Mouse (Mus musculus) C2C12 (cell line): ENCODE data around the gene Slc22a2.

Experiments
- CTCF ChIP-seq: IDR thresholded peaks from one replicate; pipeline ENCODE4 v1.5.1; 2011; ENCODE audit not compliant: control insufficient read depth, insufficient read depth, insufficient read length
- MAX ChIP-seq: IDR thresholded peaks from one replicate; pipeline ENCODE4 v1.6.1; 2011; ENCODE audit warnings: mild to moderate bottlenecking, control low read depth
- MYOD1 ChIP-seq: IDR thresholded peaks from one replicate; pipeline ENCODE4 v1.6.1; 2011; ENCODE audit warnings: low read depth; ENCODE audit not compliant: control insufficient read depth, insufficient read length

DNA sequence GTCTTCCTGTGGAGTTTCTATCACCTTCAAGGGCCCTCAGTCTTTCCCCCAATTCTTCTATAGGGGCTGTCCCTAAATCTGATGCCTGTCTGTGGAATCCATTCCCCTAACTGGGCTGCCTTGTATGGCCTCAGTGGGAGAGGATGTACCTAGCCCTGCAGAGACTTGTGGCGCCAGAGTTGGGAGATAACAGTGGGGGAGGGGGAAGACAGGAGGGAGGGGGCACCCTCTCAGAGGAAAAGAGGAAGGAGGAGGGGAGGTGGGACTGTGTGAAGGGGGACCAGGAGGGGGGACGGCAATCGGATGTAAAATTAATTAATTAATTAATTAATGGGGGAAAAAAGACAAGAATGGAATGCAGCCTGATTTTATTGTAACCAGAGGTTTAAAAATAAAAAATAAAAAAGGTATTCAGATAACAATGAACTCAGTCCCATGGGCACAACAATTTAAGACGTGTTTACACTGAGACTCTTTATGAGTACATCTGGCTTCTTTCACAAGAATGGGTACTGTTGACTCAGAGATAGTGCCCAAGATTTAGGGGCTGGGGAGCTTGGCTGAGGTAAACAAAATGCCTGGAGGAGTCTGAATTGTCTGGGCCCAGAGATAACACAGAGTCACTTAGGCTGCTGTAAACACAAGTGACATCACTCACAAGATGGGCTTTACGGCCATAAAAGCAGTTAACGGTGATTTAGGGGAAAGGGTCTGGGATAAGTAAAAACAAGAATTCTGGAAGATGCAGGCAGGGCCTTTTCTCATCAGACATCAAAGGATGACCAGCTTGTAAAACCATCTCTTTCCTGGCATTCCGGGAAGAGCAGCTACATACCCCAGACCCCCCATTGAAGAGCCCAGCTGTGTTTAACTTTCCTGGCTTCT is 84.8 kb downstream of the Slc22a2 start:
- TF ChIP-seq CTCF (no peak), MYOD1 (no peak), MAX (no peak)
